Mouse (Mus musculus) heart, adult 2 months (tissue): ENCODE data around the gene Trpv4. TPM values are rescaled to one million over a fixed set of nuclear protein-coding genes. Genes with fewer than 3 reads are reported as not detected.
A peak's percentile ranks its signal among the peaks of the same experiment; 100 is the strongest.

Experiments used
- DNase-seq, 2 experiments: peaks; one replicate each; pipeline ENCODE4 v3.0.0; 2021
- H3K27ac ChIP-seq: fragments of 200-600 bp; 2 replicates; pipeline ENCODE4 v1.8.1; 2022
- H3K27me3 ChIP-seq: fragments of 200-500 bp; 2 replicates; pipeline ENCODE4 v1.6.1; 2012; ENCODE audit warnings: mild to moderate bottlenecking, low read length, inconsistent platforms, mixed read lengths; ENCODE audit not compliant: control insufficient read depth, insufficient read depth
- H3K36me3 ChIP-seq: fragments of 200-500 bp; 2 replicates; pipeline ENCODE4 v1.6.1; 2012; ENCODE audit warnings: low read length, inconsistent platforms; ENCODE audit not compliant: control insufficient read depth, insufficient read depth
- H3K4me1 ChIP-seq: fragments of 200-500 bp; 2 replicates; pipeline ENCODE4 v1.6.1; 2011; ENCODE audit warnings: low read length; ENCODE audit not compliant: control insufficient read depth, insufficient read depth
- H3K4me3 ChIP-seq: fragments of 200-600 bp; 2 replicates; pipeline ENCODE4 v1.8.1; 2022
- H3K79me2 ChIP-seq: fragments of 200-500 bp; replicated peaks from 2 replicates; pipeline ENCODE4 v1.6.1; 2012; ENCODE audit warnings: mild to moderate bottlenecking, inconsistent platforms, low read length, moderate library complexity, mixed read lengths; ENCODE audit not compliant: control insufficient read depth, insufficient read depth
- H3K9ac ChIP-seq: fragments of 200-500 bp; 2 replicates; pipeline ENCODE4 v1.6.1; 2012; ENCODE audit warnings: low read depth, mild to moderate bottlenecking, control low read depth, inconsistent platforms, low read length, mixed read lengths
- CTCF ChIP-seq: fragments of 200-600 bp; IDR thresholded peaks from 2 replicates; pipeline ENCODE4 v1.8.1; 2022; ENCODE audit warnings: antibody characterized with exemption, mild to moderate bottlenecking, moderate library complexity
- EP300 ChIP-seq: fragments of 200-500 bp; IDR thresholded peaks from 2 replicates; pipeline ENCODE4 v1.6.1; 2011; ENCODE audit warnings: low read depth, low read length, control low read depth; ENCODE audit not compliant: insufficient read depth
- POLR2A ChIP-seq: fragments of 200-500 bp; IDR thresholded peaks from 2 replicates; pipeline ENCODE4 v1.6.1; 2011; ENCODE audit warnings: mild to moderate bottlenecking, low read depth, low read length, control low read depth; ENCODE audit not compliant: insufficient read depth
- WGBS: fragments of 180-500 bp; shearing (Covaris S2); methylation state at CpG from one replicate; pipeline ENCODE4 v1.1.7; 2018; 5-methylcytosine and 5-hydroxymethylcytosine counted together
- intact Hi-C: fragments of 180-260 bp; cut with DNase I; formaldehyde crosslinking; loops from one replicate; pipeline ENCODE4 v1.15.1; 2025
- polyA plus RNA-seq: library from polyadenylated mRNA; depleted of rRNA; stranded (reverse); fragments of >200 nt; gene quantifications from 2 replicates; pipeline ENCODE4 v1.2.3, GENCODE M21; 2012
- total RNA-seq, 2 experiments: library from RNA; stranded (reverse); gene quantifications; 2 replicates each; pipeline ENCODE4 v1.2.3; 2021

Trpv4 gene
- total and polyA plus RNA-seq, 3 experiments, result 3.6 to 7.5 (median 5.1) TPM

- Histone ChIP-seq H3K9ac (no peak overlapping the region), H3K4me1 (peaks cover 1% of the 10 kb centered on the region), H3K27me3 (no peaks in the 10 kb centered on the region), H3K79me2 (no peaks in the 10 kb centered on the region), H3K4me3 (no peak overlapping the region), H3K36me3 (no peaks in the 10 kb centered on the region), H3K27ac (no peak overlapping the region)
- intact Hi-C loops, result no loop called here
- DNase-seq, result no peak
- TF ChIP-seq EP300 (no peak), POLR2A (no peak), CTCF (no peak)
- 81% methylated on average over 10 of the region's 10 CpGs for WGBS
Observed at GRCm38 (mm10) chr5:114640809-114641208, 17.4 kb downstream of the Trpv4 start.

DNA sequence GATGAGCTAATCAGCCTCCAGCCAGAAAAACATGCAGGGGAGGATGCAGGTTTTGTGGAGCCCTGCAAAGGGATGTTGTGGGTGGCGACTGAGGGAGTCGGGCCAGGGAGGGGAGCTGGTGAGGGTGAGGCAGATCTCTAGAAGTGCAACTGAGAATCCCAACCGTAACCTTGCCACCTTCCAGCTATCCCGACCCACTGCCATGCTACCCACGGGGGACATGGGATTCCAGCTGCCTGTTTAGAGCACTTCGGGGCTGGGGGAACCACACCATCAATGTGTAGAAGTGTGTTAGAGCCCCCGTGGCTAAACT, 18.6 kb downstream of the Trpv4 start:
- no peaks in the 10 kb centered on the region for H3K36me3 ChIP-seq
- H3K9ac ChIP-seq, result 0 out of 2 replicates have a peak overlapping the region, but pooled peaks have one; percentile 2
- H3K27ac ChIP-seq, result no peak overlapping the region
- TF ChIP-seq POLR2A (no peak), CTCF (no peak), EP300 (no peak)
- no peaks in the 10 kb centered on the region for H3K27me3 ChIP-seq
- DNase-seq, result no peak
- intact Hi-C loops, result loop anchor here (1.0 to 2.0 kb wide), 2 partner anchors 28 to 263 kb away; no protein-coding TSS in a partner anchor
- H3K4me1 ChIP-seq, result peaks cover 1% of the 10 kb centered on the region
- WGBS, result 15% methylated on average over 7 of the region's 7 CpGs
- H3K4me3 ChIP-seq, result no peak overlapping the region
- H3K79me2 ChIP-seq, result no peaks in the 10 kb centered on the region

DNA sequence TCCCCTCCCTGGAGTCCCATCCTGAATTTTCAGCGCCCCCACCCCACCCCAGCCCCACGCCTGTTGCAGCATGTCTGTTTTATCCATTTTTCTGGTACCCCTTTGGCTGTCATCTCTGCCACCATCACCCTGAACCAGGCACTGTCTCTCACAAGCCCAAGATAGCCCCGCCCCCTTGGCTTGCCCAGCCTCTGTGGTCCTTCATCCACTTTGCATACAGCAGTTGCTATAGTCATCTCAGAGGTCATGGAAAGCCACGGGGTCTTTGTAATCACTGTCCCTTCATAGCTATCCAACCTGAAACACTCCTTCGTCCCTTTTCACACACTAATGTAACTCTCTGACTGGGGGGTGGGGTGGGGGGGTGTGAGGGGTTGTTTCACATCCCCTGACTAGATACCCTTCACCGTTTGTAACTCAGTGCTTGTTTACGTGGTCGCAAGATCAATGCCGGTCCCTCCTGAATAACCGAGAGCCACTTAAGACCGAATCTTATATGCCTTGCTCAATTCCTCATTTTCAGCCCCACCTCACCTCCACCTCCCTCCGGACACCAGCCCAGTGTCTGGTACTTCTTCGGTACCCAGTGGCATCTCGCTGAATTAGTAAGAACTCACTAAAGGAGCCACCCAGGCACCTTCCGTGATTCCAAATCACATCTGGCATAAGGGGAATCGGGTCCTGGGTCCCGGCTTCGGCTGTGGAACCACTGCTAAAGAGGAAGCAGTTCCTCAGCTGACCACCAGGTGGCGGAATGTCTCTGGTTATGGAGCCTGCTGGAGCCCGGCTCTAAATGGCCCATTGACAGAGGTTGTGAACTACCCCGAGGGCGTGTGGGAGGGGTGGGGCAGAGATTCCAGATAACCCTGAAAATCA, 19.2 kb downstream of the Trpv4 start:
- H3K4me1 ChIP-seq, result peaks cover 1% of the 10 kb centered on the region
- no peak overlapping the region for H3K9ac ChIP-seq
- WGBS, result 16% methylated on average over 22 of the region's 22 CpGs
- intact Hi-C loops, result loop anchor here (1.0 to 2.0 kb wide), 2 partner anchors 28 to 264 kb away; no protein-coding TSS in a partner anchor
- H3K27ac ChIP-seq, result no peak overlapping the region
- H3K36me3 ChIP-seq, result no peaks in the 10 kb centered on the region
- DNase-seq, result peak; percentile 86 to 92
- no peaks in the 10 kb centered on the region for H3K79me2 ChIP-seq
- TF ChIP-seq POLR2A (no peak), EP300 (peak; percentile 90)
- no peaks in the 10 kb centered on the region for H3K27me3 ChIP-seq
- no peak overlapping the region for H3K4me3 ChIP-seq

DNA sequence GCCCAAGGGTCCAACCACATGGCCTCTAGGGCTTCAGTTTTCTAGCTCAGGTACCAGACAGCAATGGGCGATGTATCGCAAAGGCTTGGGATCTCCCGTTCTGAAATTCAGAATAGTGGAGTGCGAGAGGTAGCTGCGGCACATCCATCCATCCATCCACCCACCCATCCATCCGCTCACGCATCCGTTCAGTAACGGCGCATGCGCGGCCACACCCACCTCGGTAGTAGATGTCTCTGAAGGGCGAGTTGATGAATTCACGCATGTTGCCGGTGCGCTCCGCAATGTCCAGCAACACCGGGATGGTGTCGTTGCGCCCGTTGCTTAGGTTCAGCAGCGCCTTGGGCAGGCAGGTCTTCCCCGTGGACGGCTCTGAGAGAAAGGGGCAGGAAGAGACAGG, 22.1 kb downstream of the Trpv4 start:
- Histone ChIP-seq H3K36me3 (no peaks in the 10 kb centered on the region), H3K27me3 (no peaks in the 10 kb centered on the region), H3K4me1 (peaks cover 1% of the 10 kb centered on the region), H3K9ac (no peak overlapping the region), H3K27ac (no peak overlapping the region), H3K4me3 (no peak overlapping the region), H3K79me2 (no peaks in the 10 kb centered on the region)
- no peak for DNase-seq
- intact Hi-C loops, result no loop called here
- TF ChIP-seq EP300 (no peak), CTCF (no peak), POLR2A (no peak)
- 78% methylated on average over 25 of the region's 25 CpGs for WGBS

- Histone ChIP-seq H3K27ac (no peak overlapping the region), H3K4me3 (no peak overlapping the region), H3K4me1 (no peaks in the 10 kb centered on the region), H3K36me3 (no peaks in the 10 kb centered on the region), H3K9ac (no peak overlapping the region), H3K27me3 (no peaks in the 10 kb centered on the region), H3K79me2 (no peaks in the 10 kb centered on the region)
- TF ChIP-seq EP300 (no peak), CTCF (peak; percentile 73)
- no peak for DNase-seq
- intact Hi-C loops, result no loop called here
- WGBS, result 54% methylated on average over 2 of the region's 2 CpGs
Observed at GRCm38 (mm10) chr5:114631336-114631735, 26.9 kb downstream of the Trpv4 start.

DNA sequence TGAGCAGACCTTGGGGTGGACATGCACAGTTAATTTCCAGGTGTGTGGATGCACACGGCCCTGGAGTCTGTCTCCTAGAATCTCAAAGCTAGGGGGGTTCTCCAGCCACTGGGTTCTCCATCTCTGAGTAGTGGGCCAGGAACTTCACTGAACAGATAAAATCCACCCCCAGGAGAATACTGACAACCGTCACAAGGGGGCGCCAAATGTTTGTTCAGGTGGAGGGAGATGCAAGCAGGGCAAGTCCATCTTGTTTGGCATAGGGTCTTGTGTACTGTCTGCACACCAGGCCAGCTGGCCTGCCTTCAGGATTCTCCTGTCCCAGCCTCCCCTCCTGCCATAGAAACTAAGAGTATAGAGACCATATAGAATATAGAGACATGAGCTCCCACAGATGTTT, 32.6 kb downstream of the Trpv4 start:
- H3K27me3 ChIP-seq, result no peaks in the 10 kb centered on the region
- intact Hi-C loops, result loop anchor here (5.0 to 10.0 kb wide), 2 partner anchors 42 to 311 kb away; no protein-coding TSS in a partner anchor
- H3K4me1 ChIP-seq, result no peaks in the 10 kb centered on the region
- H3K79me2 ChIP-seq, result no peaks in the 10 kb centered on the region
- no peak overlapping the region for H3K27ac ChIP-seq
- TF ChIP-seq EP300 (no peak), CTCF (peak; percentile 79)
- H3K36me3 ChIP-seq, result no peaks in the 10 kb centered on the region
- no peak overlapping the region for H3K4me3 ChIP-seq
- 14% methylated on average over 3 of the region's 3 CpGs for WGBS
- H3K9ac ChIP-seq, result no peak overlapping the region
- DNase-seq, result peak; percentile 39 to 71
